Mouse (Mus musculus) ES-E14 (cell line): ENCODE results near the gene Npdc1. TPM values are rescaled to one million over a fixed set of nuclear protein-coding genes. Genes with fewer than 3 reads are reported as not detected.

ENCODE experiments used
- DNase-seq: peaks from one replicate; pipeline ENCODE4 v3.0.0-alpha.2; 2013; ENCODE audit warnings: low read depth, low spot score
- H3K27ac ChIP-seq: 2 replicates; pipeline ENCODE4 v1.5.1; 2012; ENCODE audit warnings: low read depth, mild to moderate bottlenecking, low read length, moderate library complexity, mixed read lengths; ENCODE audit not compliant: poor library complexity, insufficient read depth, severe bottlenecking
- H3K36me3 ChIP-seq: 2 replicates; pipeline ENCODE4 v1.6.1; 2012; ENCODE audit warnings: mild to moderate bottlenecking, low read length, moderate library complexity, mixed read lengths; ENCODE audit not compliant: control insufficient read depth, poor library complexity, insufficient read depth, severe bottlenecking
- H3K4me1 ChIP-seq, 2 experiments: fragments of 150-350 bp in 1 of 2; sonication (generic) in 1 of 2; 2 replicates each; pipeline ENCODE4 v1.6.1; 2012; ENCODE audit warnings: low read length in 2 of 2, mild to moderate bottlenecking in 1 of 2, mixed read lengths in 1 of 2; ENCODE audit not compliant: control insufficient read depth in 2 of 2, insufficient read depth in 2 of 2, poor library complexity in 1 of 2
- H3K4me3 ChIP-seq, 2 experiments: fragments of 150-350 bp in 1 of 2; sonication (generic) in 1 of 2; 2 replicates each; pipeline ENCODE4 v1.5.1; 2012; ENCODE audit warnings: low read length in 2 of 2, low read depth in 1 of 2, mild to moderate bottlenecking in 1 of 2, mixed read lengths in 1 of 2; ENCODE audit not compliant: insufficient read depth in 1 of 2, poor library complexity in 1 of 2, severe bottlenecking in 1 of 2
- H3K9ac ChIP-seq: 2 replicates; pipeline ENCODE4 v1.6.1; 2012; ENCODE audit warnings: low read depth, mild to moderate bottlenecking, low read length, mixed read lengths; ENCODE audit not compliant: poor library complexity, insufficient read depth, severe bottlenecking
- H3K9me3 ChIP-seq: fragments of 150-350 bp; sonication (generic); 2 replicates; pipeline ENCODE4 v1.6.1; 2012; ENCODE audit warnings: low read depth, mild to moderate bottlenecking, low read length; ENCODE audit not compliant: control insufficient read depth, insufficient read depth
- CHD2 ChIP-seq: IDR thresholded peaks from 2 replicates; pipeline ENCODE4 v1.6.1; 2014; ENCODE audit warnings: mild to moderate bottlenecking, low read depth, low read length, inconsistent platforms
- HCFC1 ChIP-seq: IDR thresholded peaks from 2 replicates; pipeline ENCODE4 v1.6.1; 2012; ENCODE audit warnings: low read length, inconsistent platforms, borderline replicate concordance; ENCODE audit not compliant: insufficient read depth
- MAFK ChIP-seq: IDR thresholded peaks from 2 replicates; pipeline ENCODE4 v1.6.1; 2014; ENCODE audit warnings: mild to moderate bottlenecking, low read depth, low read length, inconsistent platforms; ENCODE audit not compliant: insufficient read depth
- ZC3H11A ChIP-seq: IDR thresholded peaks from 2 replicates; pipeline ENCODE4 v1.6.1; 2012; ENCODE audit warnings: low read depth, mild to moderate bottlenecking, inconsistent platforms, low read length, borderline replicate concordance
- ZNF384 ChIP-seq: IDR thresholded peaks from 2 replicates; pipeline ENCODE4 v1.6.1; 2012; ENCODE audit warnings: low read depth, low read length, inconsistent platforms
- in situ Hi-C, 2 experiments: fragments of 600-800 bp; cut with MboI; formaldehyde crosslinking; loops; one replicate each; pipeline ENCODE4 v1.15.1; 2025; ENCODE audit warnings: low sequenced_read_pairs in 2 of 2, inconsistent platforms in 1 of 2; ENCODE audit not compliant: unreplicated experiment in 2 of 2
- total RNA-seq: library from RNA; depleted of rRNA; stranded (reverse); fragments of 300-350 nt; gene quantifications from 2 replicates; pipeline ENCODE4 v1.2.3, GENCODE M21; 2012

Npdc1 gene
- total RNA-seq, 1 experiment: 28.3 TPM

GRCm38 (mm10) chr2:25356208-25357079, 42.7 kb upstream of the Npdc1 start, which contains the start of gene Dpp7:
TSS of gene Dpp7 (minus strand) at chr2:25356359.
- peaks cover 26% of the 10 kb centered on the region for H3K36me3 ChIP-seq
- no peak within 1 kb of the TSS for H3K27ac ChIP-seq
- H3K4me1 ChIP-seq: peaks cover 0 to 6% of the 10 kb centered on the region in 2 experiments; a peak in 1 of 4 replicates
- DNase-seq: peak; percentile 85
- H3K4me3 ChIP-seq: peak within 1 kb of the TSS; percentile 70 to 71
- TF ChIP-seq HCFC1 (no peak), ZC3H11A (no peak), MAFK (no peak), ZNF384 (no peak), CHD2 (no peak)
- H3K9me3 ChIP-seq: no peaks in the 10 kb centered on the region
- H3K9ac ChIP-seq: peak within 1 kb of the TSS; percentile 80
- in situ Hi-C loops: no loop called here

- DNase-seq: no peak
- in situ Hi-C loops: no loop called here
- Histone ChIP-seq H3K36me3 (peaks cover 36% of the 10 kb centered on the region), H3K4me1 (peaks cover 0 to 19% of the 10 kb centered on the region in 2 experiments; a peak in 2 of 4 replicates), H3K9ac (no peak overlapping the region), H3K9me3 (no peaks in the 10 kb centered on the region), H3K27ac (no peak overlapping the region), H3K4me3 (no peak overlapping the region)
- TF ChIP-seq ZC3H11A: no peak
- TF ChIP-seq MAFK: no peak
- TF ChIP-seq ZNF384: no peak
- no peak for TF ChIP-seq HCFC1
- TF ChIP-seq CHD2: no peak
These were observed 39.3 kb upstream of the Npdc1 start for GRCm38 (mm10) chr2:25359848-25360247.

- Histone ChIP-seq H3K9ac (no peak overlapping the region), H3K4me1 (peaks cover 0 to 18% of the 10 kb centered on the region in 2 experiments; a peak in 3 of 4 replicates), H3K27ac (no peak overlapping the region), H3K36me3 (peaks cover 36% of the 10 kb centered on the region), H3K9me3 (no peaks in the 10 kb centered on the region), H3K4me3 (no peak overlapping the region; a peak in 1 of 4 replicates)
- in situ Hi-C loops: no loop called here
- no peak for TF ChIP-seq MAFK
- no peak for TF ChIP-seq CHD2
- TF ChIP-seq ZC3H11A: no peak
- no peak for TF ChIP-seq ZNF384
- no peak for TF ChIP-seq HCFC1
- DNase-seq: no peak
These were observed 35.5 kb upstream of the Npdc1 start for GRCm38 (mm10) chr2:25363478-25364178.

- H3K9ac ChIP-seq: peak overlapping the region; percentile 82; the same call in 1 of the 2 replicates
- DNase-seq: no peak
- peak overlapping the region; percentile 54 to 85; a peak in 3 of 4 replicates for H3K4me3 ChIP-seq
- H3K4me1 ChIP-seq: peaks cover 0 to 18% of the 10 kb centered on the region in 2 experiments; a peak in 3 of 4 replicates
- no peak overlapping the region for H3K27ac ChIP-seq
- no peaks in the 10 kb centered on the region for H3K9me3 ChIP-seq
- peaks cover 36% of the 10 kb centered on the region for H3K36me3 ChIP-seq
- TF ChIP-seq ZNF384 (no peak), MAFK (no peak), CHD2 (no peak), ZC3H11A (no peak), HCFC1 (no peak)
- in situ Hi-C loops: no loop called here
These were observed 34.8 kb upstream of the Npdc1 start for GRCm38 (mm10) chr2:25364313-25364712.
